Mouse (Mus musculus) small intestine, adult 2 months (tissue): ENCODE data around the gene Fam160a1.

ENCODE experiments used
- CTCF ChIP-seq: fragments of 200-500 bp; IDR thresholded peaks from 2 replicates; pipeline ENCODE4 v1.5.1; 2012; ENCODE audit warnings: low read depth, mild to moderate bottlenecking, control low read depth, inconsistent platforms, low read length, moderate library complexity, mixed read lengths; ENCODE audit not compliant: insufficient replicate concordance, insufficient read length; ENCODE audit errors: extremely low read depth
- POLR2A ChIP-seq: fragments of 200-500 bp; IDR thresholded peaks from 2 replicates; pipeline ENCODE4 v1.6.1; 2012; ENCODE audit warnings: low read depth, mild to moderate bottlenecking, control low read depth, inconsistent platforms, low read length, moderate library complexity

DNA sequence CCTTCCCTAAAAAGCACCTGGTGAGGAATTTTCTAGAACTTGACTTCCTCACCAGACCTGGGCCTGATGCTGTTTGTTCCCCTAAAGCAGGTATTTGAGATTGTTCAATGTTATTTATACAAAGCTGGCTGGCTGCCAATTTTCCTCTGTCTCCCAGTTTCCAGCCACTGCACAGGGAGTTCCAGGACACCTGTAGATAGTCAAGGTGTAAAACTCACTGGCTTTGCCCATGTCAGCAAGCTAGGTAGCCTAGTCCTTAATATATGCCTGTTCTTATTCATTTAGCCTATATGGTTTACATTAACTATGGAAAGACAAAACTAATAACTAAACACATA, 25.8 kb upstream of the Fam160a1 start:
- TF ChIP-seq CTCF (no peak), POLR2A (no peak)
